Mouse (Mus musculus) brain, embryonic 14.5 days (tissue): ENCODE measurements around the gene Ebpl.

Experiments
- CTCF ChIP-seq: fragments of 200-500 bp; IDR thresholded peaks from 2 replicates; pipeline ENCODE4 v1.5.1; 2012; ENCODE audit warnings: inconsistent platforms, mild to moderate bottlenecking, moderate library complexity, borderline replicate concordance; ENCODE audit not compliant: insufficient read depth, insufficient read length; ENCODE audit errors: extremely low read depth
- POLR2A ChIP-seq: fragments of 200-500 bp; IDR thresholded peaks from 2 replicates; pipeline ENCODE4 v1.6.1; 2012; ENCODE audit warnings: mild to moderate bottlenecking, inconsistent platforms, borderline replicate concordance; ENCODE audit not compliant: poor library complexity, insufficient read depth, insufficient read length, severe bottlenecking; ENCODE audit errors: extremely low read depth

DNA sequence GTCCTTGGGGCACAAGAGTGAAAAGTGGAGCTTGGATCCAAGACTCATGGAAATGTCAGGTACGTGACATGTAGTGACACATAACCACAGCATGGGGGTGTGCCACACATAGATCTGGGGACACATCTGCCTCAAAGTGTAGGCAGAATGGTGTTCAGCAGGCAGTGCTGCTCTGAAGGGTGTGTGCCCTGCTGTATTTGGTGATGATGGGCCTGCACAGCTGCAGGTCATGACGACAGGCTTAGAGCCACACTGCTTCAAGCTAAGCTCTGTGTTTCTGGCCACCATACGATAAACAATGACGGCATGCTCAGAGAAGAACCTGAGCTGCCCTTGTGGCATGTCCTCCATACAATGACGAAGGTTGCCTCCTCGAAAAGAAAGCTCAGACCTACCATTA lies 60.4 kb downstream of the Ebpl start:
- TF ChIP-seq CTCF (no peak), POLR2A (no peak)
